Mouse (Mus musculus): ENCODE results near the gene Ubr4. TPM values are rescaled to one million over a fixed set of nuclear protein-coding genes. Genes with fewer than 3 reads are reported as not detected.

Gene Ubr4
- total and polyA plus RNA-seq, 3 experiments, result 90.0 to 123 (median 109) TPM

DNA sequence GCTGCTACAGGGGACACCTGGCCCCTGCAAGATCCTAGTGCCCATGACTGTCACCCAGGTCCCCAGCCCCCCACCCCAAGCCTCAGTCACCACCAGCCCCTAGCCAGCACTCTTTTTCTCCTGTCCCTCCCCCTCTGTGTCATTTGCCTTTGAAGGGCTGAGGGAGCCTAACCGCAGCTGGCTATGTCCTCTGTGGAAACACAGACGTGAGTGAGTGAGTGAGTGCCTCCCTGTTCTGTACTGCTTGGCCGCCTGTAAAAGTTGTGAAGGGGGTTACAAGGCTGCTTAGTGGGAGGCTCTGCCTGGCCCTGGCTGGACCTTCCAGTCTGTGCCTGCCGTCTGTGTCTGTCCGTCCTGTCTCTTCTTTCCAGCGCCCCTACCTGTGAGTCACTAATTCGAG lies 183.3 kb downstream of the Ubr4 start:
- TF ChIP-seq CTCF (IDR thresholded peaks at IDR 0.05) (no peak), POLR2A (IDR thresholded peaks at IDR 0.05; ENCODE audit: insufficient read depth, low read depth, low read length) (no peak), EP300 (IDR thresholded peaks at IDR 0.05; ENCODE audit: insufficient read depth, low read depth, low read length) (no peak)
- Histone ChIP-seq H3K4me3 (no peak overlapping the region), H3K9ac (ENCODE audit: low read depth, low read length) (no peak overlapping the region), H3K27me3 (ENCODE audit: control insufficient read depth, insufficient read depth, low read length) (no peaks in the 10 kb centered on the region), H3K27ac (no peak overlapping the region), H3K79me2 (replicated peaks; ENCODE audit: control insufficient read depth, insufficient read depth, low read length) (no peaks in the 10 kb centered on the region), H3K4me1 (ENCODE audit: control insufficient read depth, insufficient read depth, low read length) (peaks cover 2% of the 10 kb centered on the region; the same call in 1 of the 2 replicates), H3K36me3 (ENCODE audit: control insufficient read depth, insufficient read depth, low read length) (no peaks in the 10 kb centered on the region)
- 73% methylated on average over 7 of the region's 7 CpGs for WGBS
- intact Hi-C loops (cut with DNase I), result loop anchor here (1.0 kb wide), 1 partner anchor 101 kb away; no protein-coding TSS in a partner anchor
- no peak for DNase-seq

DNA sequence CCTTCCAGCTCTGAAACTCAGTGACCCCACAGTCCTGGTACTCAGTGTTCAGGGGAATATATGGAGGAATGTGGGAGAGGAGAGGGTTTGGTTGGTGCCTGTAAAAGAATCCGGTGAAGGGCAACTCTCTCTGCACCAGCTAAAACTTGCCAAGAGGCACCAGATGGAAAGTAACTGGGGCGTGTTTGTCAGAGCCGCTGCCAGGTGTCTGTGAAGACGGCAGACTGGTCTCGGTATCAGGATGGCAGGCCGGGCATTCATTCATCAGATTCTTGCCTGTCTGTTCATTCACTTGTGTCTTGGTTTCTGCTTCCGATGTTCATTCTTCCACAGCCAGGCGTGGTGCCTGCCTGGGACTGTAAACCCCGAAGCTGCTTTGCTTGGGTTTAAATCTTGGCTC lies 184.3 kb downstream of the Ubr4 start:
- intact Hi-C loops (cut with DNase I), result no loop called here
- H3K27ac ChIP-seq, result no peak overlapping the region
- no peak for TF ChIP-seq EP300 (IDR thresholded peaks at IDR 0.05; ENCODE audit: insufficient read depth, low read depth, low read length)
- no peak for TF ChIP-seq POLR2A (IDR thresholded peaks at IDR 0.05; ENCODE audit: insufficient read depth, low read depth, low read length)
- TF ChIP-seq CTCF (IDR thresholded peaks at IDR 0.05), result no peak
- no peak overlapping the region for H3K4me3 ChIP-seq
- peaks cover 2% of the 10 kb centered on the region; the same call in 1 of the 2 replicates for H3K4me1 ChIP-seq (ENCODE audit: control insufficient read depth, insufficient read depth, low read length)
- DNase-seq, result no peak
- H3K36me3 ChIP-seq (ENCODE audit: control insufficient read depth, insufficient read depth, low read length), result no peaks in the 10 kb centered on the region
- H3K27me3 ChIP-seq (ENCODE audit: control insufficient read depth, insufficient read depth, low read length), result no peaks in the 10 kb centered on the region
- WGBS, result 85% methylated on average over 9 of the region's 9 CpGs
- no peak overlapping the region for H3K9ac ChIP-seq (ENCODE audit: low read depth, low read length)
- no peaks in the 10 kb centered on the region for H3K79me2 ChIP-seq (replicated peaks; ENCODE audit: control insufficient read depth, insufficient read depth, low read length)

Small RNA genes within 50 kb of the gene (microRNA-seq; reads per million reads assigned to microRNA genes)
- gene Gm24245 (0 reads per million in 2 experiments), gene Gm25732 (0.77 to 1.7 reads per million in 2 experiments)

Other genes starting within 250 kb of the Ubr4 start
- 100 to 1,000 TPM; 586 to 660 TPM for gene Minos1, start 221.5 kb upstream of the Ubr4 start, total RNA-seq (2021)
- gene Minos1, start 221.5 kb upstream of the Ubr4 start, polyA plus RNA-seq (2012; rRNA removed), result 203 and 282 TPM in 2 replicates
- gene Capzb, start 159.7 kb upstream of the Ubr4 start, total RNA-seq (2021), result 100 to 1,000 TPM; 342 to 392 TPM
- 160 and 191 TPM in 2 replicates for gene Capzb, start 159.7 kb upstream of the Ubr4 start, polyA plus RNA-seq (2012; rRNA removed)
- gene Pqlc2, start 41.9 kb upstream of the Ubr4 start, total RNA-seq (2021), result 1 to 10 TPM; 5.1 to 5.9 TPM
- gene Pqlc2, start 41.9 kb upstream of the Ubr4 start, polyA plus RNA-seq (2012; rRNA removed), result 22.7 and 22.8 TPM in 2 replicates
- 10 to 100 TPM; 48.4 to 51.3 TPM for gene Akr7a5, start 41.9 kb upstream of the Ubr4 start, total RNA-seq (2021)
- 30.9 and 40.2 TPM in 2 replicates for gene Akr7a5, start 41.9 kb upstream of the Ubr4 start, polyA plus RNA-seq (2012; rRNA removed)
- gene Mrto4, start within 50 bp of the Ubr4 start, total RNA-seq (2021), result 10 to 100 TPM; 27.1 to 31.3 TPM
- gene Mrto4, start within 50 bp of the Ubr4 start, polyA plus RNA-seq (2012; rRNA removed), result 16.5 TPM in 2 replicates
- 10 to 100 TPM; 45.5 to 47.4 TPM for gene Emc1, start within 50 bp of the Ubr4 start, total RNA-seq (2021)
- 47.5 and 57.6 TPM in 2 replicates for gene Emc1, start within 50 bp of the Ubr4 start, polyA plus RNA-seq (2012; rRNA removed)
- gene Iffo2, start 177.9 kb downstream of the Ubr4 start, total RNA-seq (2021), result 1 to 10 TPM; 4.9 to 5.0 TPM
- gene Iffo2, start 177.9 kb downstream of the Ubr4 start, polyA plus RNA-seq (2012; rRNA removed), result 3.1 and 4.5 TPM in 2 replicates